Mouse (Mus musculus) heart, postnatal 14 days (tissue): ENCODE measurements around the gene P3h3. TPM values are rescaled to one million over a fixed set of nuclear protein-coding genes. Genes with fewer than 3 reads are reported as not detected.

Source experiments
- DNase-seq, 2 experiments: peaks; one replicate each; pipeline ENCODE4 v3.0.0; 2021 to 2022
- intact Hi-C: fragments of 180-260 bp; cut with DNase I; formaldehyde crosslinking; loops from one replicate; pipeline ENCODE4 v1.15.1; 2025
- total RNA-seq, 2 experiments: library from RNA; stranded (reverse); gene quantifications; 2 replicates each; pipeline ENCODE4 v1.2.3; 2021

P3h3 gene
- total RNA-seq, 2 experiments from 2014 or later, result 17.9 to 19.5 TPM

- no peak for DNase-seq
- intact Hi-C loops, result loop anchor here (1.0 kb wide), 1 partner anchor 8 kb away; no protein-coding TSS in a partner anchor
These were observed 61.4 kb downstream of the P3h3 start for GRCm38 (mm10) chr6:124796200-124796599.

GRCm38 (mm10) chr6:124795781-124796180 is 61.8 kb downstream of the P3h3 start:
- intact Hi-C loops, result loop anchor here (1.0 kb wide), 1 partner anchor 9 kb away; no protein-coding TSS in a partner anchor

GRCm38 (mm10) chr6:124791911-124792310 is 65.6 kb downstream of the P3h3 start:
- DNase-seq, result no peak
- intact Hi-C loops, result no loop called here

More at GRCm38 (mm10) chr6:124795781-124796180, 61.8 kb downstream of the P3h3 start:
- no peak for DNase-seq

Other genes starting within 250 kb of the P3h3 start
- gene C1s2, start 221.7 kb downstream of the P3h3 start, total RNA-seq, result under 1 TPM; 0.41 to 0.65 TPM
- gene Lpcat3, start 194.7 kb downstream of the P3h3 start, total RNA-seq, result 10 to 100 TPM; 54.0 to 56.7 TPM
- 10 to 100 TPM; 58.8 to 68.4 TPM for gene Emg1, start 145.6 kb downstream of the P3h3 start, total RNA-seq
- 100 to 1,000 TPM; 326 to 358 TPM for gene Phb2, start 145.4 kb downstream of the P3h3 start, total RNA-seq
- gene Ptpn6, start 119.0 kb downstream of the P3h3 start, total RNA-seq, result 1 to 10 TPM; 4.2 to 8.5 TPM
- gene Grcc10, start 116.4 kb downstream of the P3h3 start, total RNA-seq, result 100 to 1,000 TPM; 323 to 327 TPM
- gene Gm45234, start 101.7 kb downstream of the P3h3 start, total RNA-seq, result 1 to 10 TPM in 1 of 2 experiments, not detected in 1; 1.5 TPM
- gene Atn1, start 101.2 kb downstream of the P3h3 start, total RNA-seq, result 10 to 100 TPM; 48.1 to 48.9 TPM
- gene Eno2, start 88.1 kb downstream of the P3h3 start, total RNA-seq, result 1 to 10 TPM; 2.6 to 4.0 TPM
- 1 to 10 TPM in 1 of 2 experiments, under 1 TPM in 1; 0.51 to 1.0 TPM for gene Lrrc23, start 78.0 kb downstream of the P3h3 start, total RNA-seq
- gene Spsb2, start 49.1 kb downstream of the P3h3 start, total RNA-seq, result 1 to 10 TPM; 3.2 to 3.5 TPM
- gene Tpi1, start 43.5 kb downstream of the P3h3 start, total RNA-seq, result 100 to 1,000 TPM; 772 to 817 TPM
- 10 to 100 TPM; 78.2 TPM for gene Usp5, start 28.3 kb downstream of the P3h3 start, total RNA-seq
- 1 to 10 TPM; 3.5 to 9.6 TPM for gene Cdca3, start 28.2 kb downstream of the P3h3 start, total RNA-seq
- 1 to 10 TPM; 2.8 to 3.3 TPM for gene Gnb3, start 17.5 kb downstream of the P3h3 start, total RNA-seq
- gene Gpr162, start 6.2 kb upstream of the P3h3 start, total RNA-seq, result 1 to 10 TPM; 1.8 to 2.4 TPM
- gene Cd4, start 30.5 kb upstream of the P3h3 start, total RNA-seq, result 10 to 100 TPM in 1 of 2 experiments, 1 to 10 TPM in 1; 1.2 to 12.3 TPM
- gene Lag3, start 54.0 kb upstream of the P3h3 start, total RNA-seq, result under 1 TPM; 0.62 to 0.80 TPM
- gene Ptms, start 62.4 kb upstream of the P3h3 start, total RNA-seq, result 100 to 1,000 TPM; 369 to 378 TPM
- gene Mlf2, start 73.6 kb upstream of the P3h3 start, total RNA-seq, result 100 to 1,000 TPM; 214 to 217 TPM
- gene Cops7a, start 107.8 kb upstream of the P3h3 start, total RNA-seq, result 10 to 100 TPM; 90.1 to 99.6 TPM
- under 1 TPM; 0.60 to 0.66 TPM for gene Pianp, start 138.9 kb upstream of the P3h3 start, total RNA-seq
- gene Zfp384, start 151.4 kb upstream of the P3h3 start, total RNA-seq, result 10 to 100 TPM; 24.4 to 24.8 TPM
- gene Ing4, start 182.0 kb upstream of the P3h3 start, total RNA-seq, result 10 to 100 TPM; 40.6 to 41.9 TPM
- 1 to 10 TPM; 3.8 to 4.5 TPM for gene Acrbp, start 191.9 kb upstream of the P3h3 start, total RNA-seq
- gene Lpar5, start 210.2 kb upstream of the P3h3 start, total RNA-seq, result under 1 TPM; 0.41 to 0.83 TPM
- 100 to 1,000 TPM; 141 to 145 TPM for gene Chd4, start 238.2 kb upstream of the P3h3 start, total RNA-seq